Mouse (Mus musculus): ENCODE measurements at regions not wholly inside any gene's neighbourhood (a gene's known extent, or its start where the extent isn't known, plus 50 kb on each side); places are given as distances from the start of the nearest gene placed in this dataset.

GRCm38 (mm10) chr10:118624368-118624767 is 183.5 kb downstream of the Ifng start:
- 72% methylated on average over 7 of the region's 7 CpGs for WGBS (ENCODE audit: insufficient replicate concordance)
- H3K4me3 ChIP-seq (ENCODE audit: low read depth, low read length) = no peak overlapping the region

GRCm38 (mm10) chr10:118628000-118628399 is 187.2 kb downstream of the Ifng start:
- Histone ChIP-seq H3K9me3 (ENCODE audit: low read length) (no peaks in the 10 kb centered on the region), H3K4me2 (ENCODE audit: low read depth, low read length) (no peak overlapping the region), H3K4me3 (ENCODE audit: low read depth, low read length) (no peak overlapping the region), H3K27ac (ENCODE audit: low read depth) (no peak overlapping the region), H3K9ac (replicated peaks) (no peak overlapping the region), H3K27me3 (ENCODE audit: insufficient read depth, low read length) (no peaks in the 10 kb centered on the region), H3K36me3 (replicated peaks; ENCODE audit: insufficient read depth, low read length) (no peaks in the 10 kb centered on the region), H3K4me1 (ENCODE audit: insufficient read depth) (no peaks in the 10 kb centered on the region; the same call in 1 of the 2 replicates)
- ATAC-seq (no peak), DNase-seq (no peak)
- WGBS (ENCODE audit: insufficient replicate concordance) = 63% methylated on average over 6 of the region's 6 CpGs
- TF ChIP-seq EP300 (IDR thresholded peaks at IDR 0.05; ENCODE audit: low read depth) (no peak), CTCF (IDR thresholded peaks at IDR 0.05; ENCODE audit: low read depth) (no peak)

More at GRCm38 (mm10) chr10:118624368-118624767, 183.5 kb downstream of the Ifng start:
- Histone ChIP-seq H3K27me3 (ENCODE audit: insufficient read depth, low read length) (no peaks in the 10 kb centered on the region), H3K27ac (ENCODE audit: low read depth) (no peak overlapping the region), H3K9me3 (ENCODE audit: low read length) (no peaks in the 10 kb centered on the region), H3K9ac (replicated peaks) (no peak overlapping the region), H3K4me1 (ENCODE audit: insufficient read depth) (no peaks in the 10 kb centered on the region), H3K36me3 (replicated peaks; ENCODE audit: insufficient read depth, low read length) (no peaks in the 10 kb centered on the region), H3K4me2 (ENCODE audit: low read depth, low read length) (no peak overlapping the region)
- no peak for DNase-seq
- TF ChIP-seq EP300 (IDR thresholded peaks at IDR 0.05; ENCODE audit: low read depth) (no peak), CTCF (IDR thresholded peaks at IDR 0.05; ENCODE audit: low read depth) (no peak)
- ATAC-seq = no peak

- no peak for ATAC-seq
- no peaks in the 10 kb centered on the region for H3K9me3 ChIP-seq (ENCODE audit: low read length)
- no peaks in the 10 kb centered on the region for H3K27me3 ChIP-seq (ENCODE audit: insufficient read depth, low read length)
- H3K9ac ChIP-seq (replicated peaks) = no peak overlapping the region
- DNase-seq = no peak
- peaks cover 6% of the 10 kb centered on the region for H3K4me1 ChIP-seq (ENCODE audit: insufficient read depth)
- H3K36me3 ChIP-seq (replicated peaks; ENCODE audit: insufficient read depth, low read length) = no peaks in the 10 kb centered on the region
- no peak overlapping the region for H3K4me2 ChIP-seq (ENCODE audit: low read depth, low read length)
- no peak overlapping the region for H3K27ac ChIP-seq (ENCODE audit: low read depth)
- H3K4me3 ChIP-seq (ENCODE audit: low read depth, low read length) = no peak overlapping the region
- 78% methylated on average over 22 of the region's 22 CpGs for WGBS (ENCODE audit: insufficient replicate concordance)
- TF ChIP-seq EP300 (IDR thresholded peaks at IDR 0.05; ENCODE audit: low read depth) = no peak
- TF ChIP-seq CTCF (IDR thresholded peaks at IDR 0.05; ENCODE audit: low read depth) = no peak
Observed at GRCm38 (mm10) chr10:118629360-118630040, 188.7 kb downstream of the Ifng start.

- Histone ChIP-seq H3K27ac (ENCODE audit: low read depth) (no peak overlapping the region), H3K9me3 (ENCODE audit: low read length) (no peaks in the 10 kb centered on the region), H3K27me3 (ENCODE audit: insufficient read depth, low read length) (no peaks in the 10 kb centered on the region), H3K36me3 (replicated peaks; ENCODE audit: insufficient read depth, low read length) (no peaks in the 10 kb centered on the region), H3K4me2 (ENCODE audit: low read depth, low read length) (no peak overlapping the region), H3K4me1 (ENCODE audit: insufficient read depth) (peaks cover 6% of the 10 kb centered on the region), H3K4me3 (ENCODE audit: low read depth, low read length) (no peak overlapping the region), H3K9ac (replicated peaks) (no peak overlapping the region)
- ATAC-seq (no peak), DNase-seq (no peak)
- 61% methylated on average over 1 of the region's 1 CpGs for WGBS (ENCODE audit: insufficient replicate concordance)
- TF ChIP-seq EP300 (IDR thresholded peaks at IDR 0.05; ENCODE audit: low read depth) (no peak), CTCF (IDR thresholded peaks at IDR 0.05; ENCODE audit: low read depth) (no peak)
Observed at GRCm38 (mm10) chr10:118631786-118632185, 190.9 kb downstream of the Ifng start.

- TF ChIP-seq CTCF (IDR thresholded peaks at IDR 0.05; ENCODE audit: low read depth) (no peak), EP300 (IDR thresholded peaks at IDR 0.05; ENCODE audit: low read depth) (no peak)
- no peak for ATAC-seq
- Histone ChIP-seq H3K9me3 (ENCODE audit: low read length) (no peaks in the 10 kb centered on the region), H3K36me3 (replicated peaks; ENCODE audit: insufficient read depth, low read length) (no peaks in the 10 kb centered on the region), H3K4me1 (ENCODE audit: insufficient read depth) (peaks cover 6% of the 10 kb centered on the region), H3K4me2 (ENCODE audit: low read depth, low read length) (no peak overlapping the region), H3K9ac (replicated peaks) (no peak overlapping the region), H3K4me3 (ENCODE audit: low read depth, low read length) (no peak overlapping the region), H3K27me3 (ENCODE audit: insufficient read depth, low read length) (no peaks in the 10 kb centered on the region), H3K27ac (ENCODE audit: low read depth) (no peak overlapping the region)
- DNase-seq = no peak
- WGBS (ENCODE audit: insufficient replicate concordance) = 29% methylated on average over 5 of the region's 5 CpGs
Observed at GRCm38 (mm10) chr10:118632187-118632586, 191.3 kb downstream of the Ifng start.

DNA sequence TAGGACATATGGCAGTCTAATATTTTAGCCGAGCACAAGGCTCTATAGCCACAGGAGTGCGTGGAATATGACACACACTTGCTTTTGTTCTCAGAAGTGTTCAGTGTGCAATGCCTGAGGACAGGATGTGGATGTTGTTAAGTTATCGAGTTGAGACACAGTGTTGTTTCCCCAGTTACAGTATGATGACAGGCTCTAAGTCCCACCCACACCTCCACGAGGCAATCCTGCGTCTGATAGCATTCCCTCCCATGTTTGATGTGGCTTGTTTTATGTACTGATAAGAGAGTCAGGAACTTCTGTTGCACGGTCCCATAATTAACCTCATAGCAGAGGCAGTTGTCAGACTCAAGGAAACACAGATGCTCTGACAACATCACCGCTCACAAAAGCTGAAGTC is 192.6 kb downstream of the Ifng start:
- TF ChIP-seq CTCF (IDR thresholded peaks at IDR 0.05; ENCODE audit: low read depth) (no peak), EP300 (IDR thresholded peaks at IDR 0.05; ENCODE audit: low read depth) (peak; percentile 88)
- H3K36me3 ChIP-seq (replicated peaks; ENCODE audit: insufficient read depth, low read length) = no peaks in the 10 kb centered on the region
- no peak overlapping the region for H3K27ac ChIP-seq (ENCODE audit: low read depth)
- 22% methylated on average over 7 of the region's 7 CpGs for WGBS (ENCODE audit: insufficient replicate concordance)
- peak; percentile 94 for ATAC-seq
- H3K4me2 ChIP-seq (ENCODE audit: low read depth, low read length) = no peak overlapping the region; the same call in 1 of the 2 replicates
- H3K27me3 ChIP-seq (ENCODE audit: insufficient read depth, low read length) = no peaks in the 10 kb centered on the region
- no peak overlapping the region for H3K9ac ChIP-seq (replicated peaks)
- H3K9me3 ChIP-seq (ENCODE audit: low read length) = no peaks in the 10 kb centered on the region
- H3K4me3 ChIP-seq (ENCODE audit: low read depth, low read length) = no peak overlapping the region
- H3K4me1 ChIP-seq (ENCODE audit: insufficient read depth) = peaks cover 6% of the 10 kb centered on the region
- no peak for DNase-seq
